Mouse (Mus musculus): ENCODE results near the gene Sbk1. TPM values are rescaled to one million over a fixed set of nuclear protein-coding genes. Genes with fewer than 3 reads are reported as not detected.
A peak's percentile ranks its signal among the peaks of the same experiment; 100 is the strongest.

Sbk1 gene
- total RNA-seq, 1 experiment from 2014 or later: 5.4 TPM

DNA sequence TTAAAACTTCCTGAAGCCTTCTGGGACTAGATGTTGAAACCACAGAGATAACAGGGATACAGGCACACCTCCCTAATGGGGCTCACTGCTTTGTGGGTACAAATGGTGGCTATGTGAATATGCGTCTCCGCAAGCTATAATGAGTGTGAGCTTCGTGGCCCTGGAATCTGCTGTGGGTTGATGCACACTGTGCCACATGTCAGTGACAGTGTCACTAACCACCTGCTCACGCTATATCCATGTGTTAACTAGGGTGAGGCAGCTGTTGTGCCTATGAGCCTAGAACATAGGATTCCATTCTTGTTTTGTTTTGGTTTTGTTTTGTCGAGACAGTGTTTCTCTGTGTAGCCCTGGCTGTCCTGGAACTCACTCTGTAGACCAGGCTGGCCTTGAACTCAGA is 20.2 kb upstream of the Sbk1 start:
- ATAC-seq (replicated peaks in 1 of 2; ENCODE audit: insufficient read depth in 1 of 2, low FRiP score in 2 of 2, low TSS enrichment in 1 of 2, low read depth in 1 of 2, poor library complexity in 2 of 2, severe bottlenecking in 2 of 2): no peak

DNA sequence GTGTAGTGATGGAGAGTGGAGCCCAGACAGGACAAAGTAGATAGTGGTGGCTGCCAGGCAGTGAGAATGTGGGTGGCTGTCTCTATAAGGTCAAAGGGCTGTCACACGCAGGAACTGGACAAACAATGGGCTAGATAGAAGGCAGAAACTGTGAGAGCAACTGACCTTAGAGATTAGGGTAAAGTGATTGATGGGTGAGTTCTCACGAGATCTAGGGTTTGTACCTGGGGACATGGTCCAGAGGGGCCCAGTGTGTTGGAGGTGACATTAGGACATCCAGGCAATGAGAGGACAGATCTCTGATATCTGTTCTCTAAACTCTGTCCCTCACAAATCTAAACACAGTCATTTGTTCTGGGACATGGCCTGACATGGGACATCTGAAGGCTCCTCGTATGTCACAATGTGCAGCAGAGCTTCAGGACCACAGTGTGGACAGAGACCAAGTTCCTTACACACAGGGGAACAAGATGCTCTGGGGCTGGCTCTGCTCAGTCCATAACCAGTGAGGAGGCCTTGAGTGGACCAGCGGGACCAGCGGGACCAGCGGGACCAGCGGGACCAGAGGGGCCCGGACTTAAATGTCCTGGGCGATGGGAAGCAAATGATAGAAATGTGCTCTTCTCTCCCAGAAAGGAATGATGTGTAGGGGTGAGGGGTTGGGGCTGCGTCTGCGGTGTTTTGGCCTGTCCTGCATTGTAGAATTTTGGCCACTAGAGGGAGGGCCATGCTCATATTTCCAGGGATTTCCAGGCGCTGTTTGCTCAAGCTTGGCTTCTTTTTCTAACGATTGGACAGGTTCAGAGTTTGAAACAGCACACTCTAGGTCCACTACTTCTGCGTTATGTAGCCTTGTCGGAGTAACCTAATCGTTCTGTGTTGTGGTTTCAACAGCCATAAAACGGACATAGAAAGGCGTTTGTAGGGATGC is 11.9 kb upstream of the Sbk1 start:
- ATAC-seq (replicated peaks in 1 of 2; ENCODE audit: insufficient read depth in 1 of 2, low FRiP score in 2 of 2, low TSS enrichment in 1 of 2, low read depth in 1 of 2, poor library complexity in 2 of 2, severe bottlenecking in 2 of 2): peak; percentile 85 to 89

DNA sequence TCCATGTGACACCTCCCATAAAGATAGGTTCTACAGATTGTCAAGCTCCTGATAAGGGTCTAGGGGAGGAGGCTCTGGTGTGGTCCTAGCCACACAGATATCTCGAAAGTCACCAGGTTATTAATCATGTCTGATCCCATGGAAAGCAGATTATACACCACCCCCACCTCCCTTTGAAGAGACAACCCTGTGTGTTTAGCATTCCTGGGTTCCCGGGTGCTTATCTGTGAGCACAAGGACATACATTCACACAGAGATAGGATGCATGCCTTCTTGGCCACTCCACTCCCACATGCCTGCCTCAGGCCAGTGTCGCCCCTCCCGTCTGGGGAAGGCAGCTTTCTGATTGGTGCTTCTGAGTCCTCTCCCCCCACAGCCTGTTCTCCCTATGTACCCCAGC is 10.6 kb upstream of the Sbk1 start:
- ATAC-seq (replicated peaks in 1 of 2; ENCODE audit: insufficient read depth in 1 of 2, low FRiP score in 2 of 2, low TSS enrichment in 1 of 2, low read depth in 1 of 2, poor library complexity in 2 of 2, severe bottlenecking in 2 of 2): no peak

GRCm38 (mm10) chr7:126263964-126264363 is 8.5 kb upstream of the Sbk1 start:
- ATAC-seq (replicated peaks in 1 of 2; ENCODE audit: insufficient read depth in 1 of 2, low FRiP score in 2 of 2, low TSS enrichment in 1 of 2, low read depth in 1 of 2, poor library complexity in 2 of 2, severe bottlenecking in 2 of 2): no peak

DNA sequence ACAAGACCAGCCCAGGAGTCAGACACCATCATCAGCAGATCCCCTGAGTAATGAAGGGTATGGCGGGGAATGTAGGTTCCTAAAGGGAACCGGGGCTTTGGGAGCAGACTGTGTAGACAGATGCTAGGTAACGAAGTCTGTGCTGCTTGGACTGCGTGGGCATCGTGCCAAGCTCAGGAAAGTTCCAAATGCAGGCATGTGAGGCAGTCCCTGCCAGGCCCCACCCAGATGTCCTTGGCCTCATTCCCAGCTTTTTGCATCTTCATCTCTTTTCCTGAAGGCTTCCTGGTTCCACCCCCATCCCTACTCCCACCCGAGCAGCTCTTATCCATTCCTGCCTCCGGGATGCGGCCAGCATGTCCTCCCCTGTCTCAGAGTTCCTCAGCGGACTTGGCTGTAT is 6.5 kb upstream of the Sbk1 start:
- no peak for ATAC-seq (replicated peaks in 1 of 2; ENCODE audit: insufficient read depth in 1 of 2, low FRiP score in 2 of 2, low TSS enrichment in 1 of 2, low read depth in 1 of 2, poor library complexity in 2 of 2, severe bottlenecking in 2 of 2)

GRCm38 (mm10) chr7:126266372-126266870 is 6.0 kb upstream of the Sbk1 start:
- ATAC-seq (replicated peaks in 1 of 2; ENCODE audit: insufficient read depth in 1 of 2, low FRiP score in 2 of 2, low TSS enrichment in 1 of 2, low read depth in 1 of 2, poor library complexity in 2 of 2, severe bottlenecking in 2 of 2): no peak

GRCm38 (mm10) chr7:126267606-126268005 is 4.8 kb upstream of the Sbk1 start:
- ATAC-seq (replicated peaks in 1 of 2; ENCODE audit: insufficient read depth in 1 of 2, low FRiP score in 2 of 2, low TSS enrichment in 1 of 2, low read depth in 1 of 2, poor library complexity in 2 of 2, severe bottlenecking in 2 of 2): no peak

DNA sequence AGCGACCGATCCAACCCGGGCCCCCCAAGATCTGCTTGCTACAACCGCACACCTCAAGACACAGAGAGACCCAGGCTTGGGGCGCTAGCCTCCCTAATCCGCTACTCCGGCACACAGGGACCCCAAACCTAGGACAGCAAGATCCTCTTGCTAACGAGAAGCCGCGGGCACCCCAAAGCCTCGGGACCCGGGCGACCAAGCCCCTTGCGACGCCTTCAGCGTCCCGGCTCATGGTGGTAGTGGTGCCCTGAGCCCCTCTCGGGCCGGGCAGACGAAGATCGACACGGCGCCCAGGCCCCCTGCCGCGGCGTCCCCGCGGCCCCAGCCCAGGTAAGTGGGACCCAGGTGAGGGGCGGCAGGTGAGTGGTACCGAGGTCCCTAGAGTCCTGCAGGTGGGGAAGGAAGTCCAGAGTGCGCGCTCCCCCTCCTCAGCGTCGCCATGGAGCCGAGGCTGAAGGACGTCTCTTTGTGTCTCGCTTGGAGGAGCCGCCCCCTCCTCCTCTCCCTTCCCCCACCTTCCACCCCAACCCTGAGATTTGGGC is 422 bp downstream of the Sbk1 start:
- no peak for ATAC-seq (replicated peaks in 1 of 2; ENCODE audit: insufficient read depth in 1 of 2, low FRiP score in 2 of 2, low TSS enrichment in 1 of 2, low read depth in 1 of 2, poor library complexity in 2 of 2, severe bottlenecking in 2 of 2)

- no peak for ATAC-seq (replicated peaks in 1 of 2; ENCODE audit: insufficient read depth in 1 of 2, low FRiP score in 2 of 2, low TSS enrichment in 1 of 2, low read depth in 1 of 2, poor library complexity in 2 of 2, severe bottlenecking in 2 of 2)
Measured at GRCm38 (mm10) chr7:126273351-126274042, 1.1 kb downstream of the Sbk1 start.

DNA sequence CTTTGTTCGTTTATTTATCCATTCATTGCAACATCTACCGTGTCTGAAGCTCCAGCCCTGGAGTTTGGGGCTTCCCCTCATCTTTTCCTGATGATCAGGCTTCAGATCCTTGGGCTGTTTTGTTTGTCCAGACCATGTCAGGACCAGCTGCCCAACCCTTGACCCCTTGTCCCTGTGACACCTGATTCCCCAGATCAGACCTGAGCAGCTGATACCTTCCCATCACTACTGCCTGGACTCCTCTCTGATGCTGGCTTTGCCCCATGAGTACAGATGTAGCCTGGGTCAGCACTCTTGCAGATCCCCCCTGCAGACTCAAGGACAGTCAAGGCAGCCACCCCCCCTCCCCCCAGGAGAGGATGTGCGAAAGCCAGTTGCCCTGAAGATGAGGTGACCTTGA is 1.7 kb downstream of the Sbk1 start:
- no peak for ATAC-seq (replicated peaks in 1 of 2; ENCODE audit: insufficient read depth in 1 of 2, low FRiP score in 2 of 2, low TSS enrichment in 1 of 2, low read depth in 1 of 2, poor library complexity in 2 of 2, severe bottlenecking in 2 of 2)

- no peak for ATAC-seq (replicated peaks in 1 of 2; ENCODE audit: insufficient read depth in 1 of 2, low FRiP score in 2 of 2, low TSS enrichment in 1 of 2, low read depth in 1 of 2, poor library complexity in 2 of 2, severe bottlenecking in 2 of 2)
Measured at GRCm38 (mm10) chr7:126274626-126275025, 2.2 kb downstream of the Sbk1 start.

DNA sequence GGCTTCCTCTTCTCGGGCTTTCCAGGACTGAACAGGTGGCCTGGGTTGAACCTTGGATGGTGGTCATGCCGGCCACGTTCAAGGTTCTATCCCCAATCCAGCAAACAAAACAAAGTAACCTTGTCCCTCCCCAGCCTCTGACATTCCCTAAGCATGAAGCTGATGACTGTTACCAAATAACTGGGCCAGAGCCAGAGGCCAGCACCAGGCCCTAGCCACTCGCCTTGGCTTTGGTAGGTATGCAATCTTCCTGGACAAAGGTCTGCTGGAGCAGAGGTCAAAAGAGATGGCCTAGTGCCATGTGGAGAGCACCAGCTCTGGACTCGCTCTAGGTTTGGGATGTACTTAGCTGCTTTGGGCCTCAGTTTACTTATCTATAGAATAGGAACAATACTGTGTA is 3.3 kb downstream of the Sbk1 start:
- ATAC-seq (replicated peaks in 1 of 2; ENCODE audit: insufficient read depth in 1 of 2, low FRiP score in 2 of 2, low TSS enrichment in 1 of 2, low read depth in 1 of 2, poor library complexity in 2 of 2, severe bottlenecking in 2 of 2): no peak

DNA sequence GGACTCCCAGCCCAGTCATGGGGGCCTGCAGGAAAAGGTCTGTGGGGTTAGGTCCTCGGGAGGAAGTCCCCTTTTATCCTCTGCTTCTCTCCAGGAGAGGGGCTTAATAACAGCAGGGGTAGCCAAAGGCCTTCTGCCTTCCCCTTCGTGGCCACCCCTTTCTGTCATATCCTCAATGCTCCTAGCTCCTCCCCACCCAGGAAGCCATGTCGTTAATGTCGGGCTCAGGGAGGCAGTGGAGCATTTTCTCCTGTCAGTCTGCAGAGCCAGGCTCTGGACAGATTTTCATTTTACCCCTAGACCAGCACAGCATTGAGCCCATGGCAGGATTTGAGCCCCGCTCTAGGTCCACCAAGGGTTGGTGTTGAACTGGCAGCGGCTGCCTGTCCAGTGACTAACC is 3.9 kb downstream of the Sbk1 start:
- ATAC-seq (replicated peaks in 1 of 2; ENCODE audit: insufficient read depth in 1 of 2, low FRiP score in 2 of 2, low TSS enrichment in 1 of 2, low read depth in 1 of 2, poor library complexity in 2 of 2, severe bottlenecking in 2 of 2): no peak

DNA sequence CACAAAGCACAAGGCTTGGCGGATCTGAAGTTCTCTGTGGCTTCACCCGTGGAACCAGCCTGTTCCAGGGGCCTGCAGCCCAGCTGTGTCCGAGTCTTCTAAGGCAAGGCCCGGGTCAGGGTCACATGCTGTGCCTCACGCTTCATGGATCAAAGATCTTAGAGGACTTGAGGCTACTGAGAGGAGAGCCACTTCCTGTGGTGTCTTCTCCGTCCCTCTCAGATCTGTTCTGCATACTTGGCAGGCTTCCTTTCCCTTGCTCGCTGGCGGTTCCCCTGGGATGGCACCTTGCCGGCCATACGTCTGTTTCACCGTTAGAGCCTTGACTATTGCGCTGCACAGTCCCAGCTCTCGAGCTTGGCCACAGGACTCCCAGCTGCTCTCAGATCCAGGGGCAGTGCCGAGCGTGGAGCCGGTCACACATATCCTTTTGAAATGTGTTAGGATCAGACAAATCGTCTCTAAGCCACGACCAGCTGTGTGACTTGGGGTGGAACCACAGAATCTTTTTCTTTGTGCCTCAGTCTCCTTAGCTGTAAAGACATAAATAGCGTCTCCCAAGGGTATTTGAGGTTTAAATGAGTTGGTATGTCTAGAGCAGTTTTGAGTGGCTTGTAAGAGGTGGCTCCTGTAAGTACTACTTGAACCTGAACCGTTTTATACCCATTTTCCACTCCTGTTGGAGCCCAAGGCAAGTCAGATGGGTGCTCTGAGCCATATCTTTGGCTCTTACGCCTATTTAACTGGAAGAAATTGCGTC is 5.3 kb downstream of the Sbk1 start:
- ATAC-seq (replicated peaks in 1 of 2; ENCODE audit: insufficient read depth in 1 of 2, low FRiP score in 2 of 2, low TSS enrichment in 1 of 2, low read depth in 1 of 2, poor library complexity in 2 of 2, severe bottlenecking in 2 of 2): no peak

DNA sequence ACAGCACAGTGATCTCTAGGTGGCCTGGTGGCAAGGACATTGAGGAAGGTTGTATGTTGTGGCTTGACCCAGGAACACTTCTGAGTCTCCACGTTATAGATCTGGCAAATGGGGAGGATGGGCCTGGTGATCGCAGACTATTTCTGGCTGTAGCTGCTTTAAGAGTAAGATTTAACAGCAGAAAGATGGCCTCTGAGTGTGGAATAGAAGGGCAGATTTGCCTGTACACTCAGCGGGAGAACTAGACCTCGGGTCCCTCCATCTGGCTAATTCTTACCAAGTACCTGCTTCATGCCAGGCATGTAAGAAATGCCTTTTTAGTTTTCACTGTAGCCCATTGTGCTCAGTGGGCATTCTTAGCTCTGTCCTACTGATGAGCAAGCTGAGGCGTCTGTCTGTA is 6.4 kb downstream of the Sbk1 start:
- ATAC-seq (replicated peaks in 1 of 2; ENCODE audit: insufficient read depth in 1 of 2, low FRiP score in 2 of 2, low TSS enrichment in 1 of 2, low read depth in 1 of 2, poor library complexity in 2 of 2, severe bottlenecking in 2 of 2): no peak

- ATAC-seq (replicated peaks in 1 of 2; ENCODE audit: insufficient read depth in 1 of 2, low FRiP score in 2 of 2, low TSS enrichment in 1 of 2, low read depth in 1 of 2, poor library complexity in 2 of 2, severe bottlenecking in 2 of 2): no peak
Measured at GRCm38 (mm10) chr7:126279774-126280482, 7.5 kb downstream of the Sbk1 start.

DNA sequence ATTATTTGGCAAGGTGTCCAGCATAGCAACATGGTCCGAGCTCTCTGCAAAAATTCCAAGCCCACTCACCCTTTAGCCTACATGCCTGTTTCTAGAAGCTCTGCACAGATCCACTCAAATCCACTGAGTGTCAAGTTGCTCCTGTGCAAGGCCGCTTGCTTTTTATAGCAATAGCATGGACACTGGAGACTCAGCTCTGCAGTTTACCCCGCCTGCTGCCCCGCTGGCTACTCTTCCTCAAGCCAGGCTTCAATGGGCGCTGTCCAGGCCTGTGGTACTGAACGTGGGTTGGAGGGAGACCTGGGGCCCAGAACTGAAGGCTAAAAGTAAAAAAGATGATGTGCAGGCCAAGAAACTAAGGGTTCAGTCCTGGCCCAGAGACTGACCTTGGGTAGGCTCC is 8.3 kb downstream of the Sbk1 start:
- no peak for ATAC-seq (replicated peaks in 1 of 2; ENCODE audit: insufficient read depth in 1 of 2, low FRiP score in 2 of 2, low TSS enrichment in 1 of 2, low read depth in 1 of 2, poor library complexity in 2 of 2, severe bottlenecking in 2 of 2)
